Mouse (Mus musculus) thymus, adult 2 months (tissue): ENCODE measurements around the gene Pacrg. TPM values are rescaled to one million over a fixed set of nuclear protein-coding genes. Genes with fewer than 3 reads are reported as not detected.

ENCODE experiments used
- DNase-seq: peaks from one replicate; pipeline ENCODE4 v3.0.0; 2021
- H3K27ac ChIP-seq: fragments of 200-500 bp; 2 replicates; pipeline ENCODE4 v1.5.1; 2012; ENCODE audit warnings: low read length, control low read depth; ENCODE audit not compliant: control insufficient read depth, insufficient read depth
- H3K27me3 ChIP-seq: fragments of 200-500 bp; 2 replicates; pipeline ENCODE4 v1.6.1; 2012; ENCODE audit warnings: mild to moderate bottlenecking, low read length, moderate library complexity, mixed read lengths; ENCODE audit not compliant: control insufficient read depth, insufficient read depth
- H3K36me3 ChIP-seq: fragments of 200-500 bp; 2 replicates; pipeline ENCODE4 v1.6.1; 2012; ENCODE audit warnings: mild to moderate bottlenecking, low read length, moderate library complexity; ENCODE audit not compliant: control insufficient read depth, insufficient read depth
- H3K4me1 ChIP-seq: fragments of 200-500 bp; replicated peaks from 2 replicates; pipeline ENCODE4 v1.6.1; 2012; ENCODE audit warnings: low read length; ENCODE audit not compliant: control insufficient read depth, insufficient read depth
- H3K4me3 ChIP-seq: fragments of 200-500 bp; 2 replicates; pipeline ENCODE4 v1.5.1; 2012; ENCODE audit warnings: mild to moderate bottlenecking, low read length, control low read depth, moderate library complexity; ENCODE audit not compliant: control insufficient read depth, insufficient read depth
- CTCF ChIP-seq: fragments of 200-500 bp; IDR thresholded peaks from 2 replicates; pipeline ENCODE4 v1.5.1; 2012; ENCODE audit warnings: mild to moderate bottlenecking, control low read depth, low read length, moderate library complexity, borderline replicate concordance; ENCODE audit not compliant: control insufficient read depth, poor library complexity, insufficient read depth; ENCODE audit errors: extremely low read depth
- POLR2A ChIP-seq: fragments of 200-500 bp; IDR thresholded peaks from 2 replicates; pipeline ENCODE4 v1.6.1; 2012; ENCODE audit warnings: mild to moderate bottlenecking, low read length, control low read depth, moderate library complexity; ENCODE audit not compliant: control insufficient read depth, poor library complexity, insufficient read depth; ENCODE audit errors: extremely low read depth
- WGBS: fragments of 180-500 bp; shearing (Covaris S2); methylation state at CpG from one replicate; pipeline ENCODE4 v1.1.7; 2018; 5-methylcytosine and 5-hydroxymethylcytosine counted together
- polyA plus RNA-seq: library from polyadenylated mRNA; depleted of rRNA; stranded (reverse); fragments of >200 nt; gene quantifications from 2 replicates; pipeline ENCODE4 v1.2.3, GENCODE M21; 2012

Pacrg gene
- polyA plus RNA-seq, 1 experiment = 0.34 TPM

DNA sequence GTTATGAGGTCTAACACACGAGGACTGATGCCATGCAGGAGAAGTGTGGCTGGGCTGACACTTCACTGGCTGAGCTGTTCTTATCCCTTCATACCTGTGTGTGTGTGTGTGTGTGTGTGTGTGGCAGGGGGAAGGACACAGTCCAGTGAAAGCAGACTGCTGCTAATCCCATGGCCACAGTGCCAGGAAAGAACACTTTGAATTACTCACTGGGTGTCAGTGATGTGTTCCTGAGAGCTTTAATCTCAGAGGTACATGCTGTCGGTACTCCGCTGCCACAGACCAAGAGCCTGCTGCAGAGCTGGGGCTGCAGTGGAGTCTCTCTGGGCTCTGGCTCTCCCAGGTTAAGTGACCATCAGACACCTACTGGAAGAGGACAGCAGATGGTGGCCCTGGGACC is 290.3 kb downstream of the Pacrg start:
- no peak overlapping the region for H3K4me3 ChIP-seq
- no peaks in the 10 kb centered on the region for H3K27me3 ChIP-seq
- H3K36me3 ChIP-seq = no peaks in the 10 kb centered on the region
- WGBS = 94% methylated on average over 3 of the region's 3 CpGs
- TF ChIP-seq CTCF (no peak), POLR2A (no peak)
- H3K27ac ChIP-seq = no peak overlapping the region
- no peak for DNase-seq
- H3K4me1 ChIP-seq = no peaks in the 10 kb centered on the region

GRCm38 (mm10) chr17:10548969-10549368 is 291.1 kb downstream of the Pacrg start:
- TF ChIP-seq CTCF (no peak), POLR2A (no peak)
- 98% methylated on average over 4 of the region's 4 CpGs for WGBS

GRCm38 (mm10) chr17:10540772-10541171 is 299.3 kb downstream of the Pacrg start:
- TF ChIP-seq CTCF = no peak
- no peak for TF ChIP-seq POLR2A
- Histone ChIP-seq H3K36me3 (no peaks in the 10 kb centered on the region), H3K4me3 (no peak overlapping the region), H3K4me1 (no peaks in the 10 kb centered on the region), H3K27me3 (no peaks in the 10 kb centered on the region), H3K27ac (no peak overlapping the region)
- 54% methylated on average over 2 of the region's 2 CpGs for WGBS
- no peak for DNase-seq

More at GRCm38 (mm10) chr17:10548969-10549368, 291.1 kb downstream of the Pacrg start:
- H3K27ac ChIP-seq = no peak overlapping the region
- H3K36me3 ChIP-seq = no peaks in the 10 kb centered on the region
- no peak overlapping the region for H3K4me3 ChIP-seq
- no peak for DNase-seq
- H3K27me3 ChIP-seq = no peaks in the 10 kb centered on the region
- no peaks in the 10 kb centered on the region for H3K4me1 ChIP-seq

- 81% methylated on average over 8 of the region's 8 CpGs for whole genome bisulfite sequencing
- Histone ChIP-seq H3K27me3 (no peaks in the 10 kb centered on the region), H3K4me1 (no peaks in the 10 kb centered on the region), H3K27ac (no peak overlapping the region), H3K4me3 (no peak overlapping the region), H3K36me3 (no peaks in the 10 kb centered on the region)
- TF ChIP-seq CTCF (no peak), POLR2A (no peak)
- DNase-seq = no peak
Observed at GRCm38 (mm10) chr17:10534206-10534605, 305.9 kb downstream of the Pacrg start.

DNA sequence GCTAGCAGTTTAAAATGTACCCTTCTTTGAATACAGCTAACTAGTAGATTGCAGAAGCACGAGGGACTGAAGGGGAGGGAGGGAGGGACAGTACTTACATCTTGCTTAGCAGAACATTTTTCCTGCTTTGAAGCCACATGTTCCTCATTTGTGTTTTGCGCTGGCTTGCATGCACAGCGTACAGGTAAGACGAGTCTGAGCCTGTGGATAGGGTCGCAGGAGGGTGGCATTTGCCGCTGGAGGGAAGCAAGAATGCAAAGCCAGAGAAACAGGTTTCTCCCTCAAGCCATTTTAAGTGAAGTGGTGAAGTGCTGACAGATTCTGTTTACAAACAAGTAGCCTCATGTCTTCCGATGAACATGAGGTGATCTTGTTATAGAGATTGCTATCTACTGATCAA is 306.6 kb downstream of the Pacrg start:
- no peak for DNase-seq
- Histone ChIP-seq H3K27ac (no peak overlapping the region), H3K4me3 (no peak overlapping the region), H3K36me3 (no peaks in the 10 kb centered on the region), H3K27me3 (no peaks in the 10 kb centered on the region), H3K4me1 (no peaks in the 10 kb centered on the region)
- no peak for TF ChIP-seq POLR2A
- no peak for TF ChIP-seq CTCF
- 32% methylated on average over 7 of the region's 7 CpGs for WGBS

GRCm38 (mm10) chr17:10531024-10531423 is 309.1 kb downstream of the Pacrg start:
- peak; percentile 15 for DNase-seq
- H3K27me3 ChIP-seq = no peaks in the 10 kb centered on the region
- H3K36me3 ChIP-seq = no peaks in the 10 kb centered on the region
- H3K4me1 ChIP-seq = no peaks in the 10 kb centered on the region
- H3K4me3 ChIP-seq = no peak overlapping the region
- no peak overlapping the region for H3K27ac ChIP-seq
- WGBS = 60% methylated on average over 8 of the region's 8 CpGs
- TF ChIP-seq CTCF (no peak), POLR2A (no peak)

- H3K4me3 ChIP-seq = no peak overlapping the region
- WGBS = 71% methylated on average over 3 of the region's 3 CpGs
- no peak for DNase-seq
- no peaks in the 10 kb centered on the region for H3K27me3 ChIP-seq
- no peaks in the 10 kb centered on the region for H3K36me3 ChIP-seq
- H3K27ac ChIP-seq = no peak overlapping the region
- H3K4me1 ChIP-seq = no peaks in the 10 kb centered on the region
- no peak for TF ChIP-seq CTCF
- no peak for TF ChIP-seq POLR2A
Observed at GRCm38 (mm10) chr17:10529329-10529955, 310.7 kb downstream of the Pacrg start.

DNA sequence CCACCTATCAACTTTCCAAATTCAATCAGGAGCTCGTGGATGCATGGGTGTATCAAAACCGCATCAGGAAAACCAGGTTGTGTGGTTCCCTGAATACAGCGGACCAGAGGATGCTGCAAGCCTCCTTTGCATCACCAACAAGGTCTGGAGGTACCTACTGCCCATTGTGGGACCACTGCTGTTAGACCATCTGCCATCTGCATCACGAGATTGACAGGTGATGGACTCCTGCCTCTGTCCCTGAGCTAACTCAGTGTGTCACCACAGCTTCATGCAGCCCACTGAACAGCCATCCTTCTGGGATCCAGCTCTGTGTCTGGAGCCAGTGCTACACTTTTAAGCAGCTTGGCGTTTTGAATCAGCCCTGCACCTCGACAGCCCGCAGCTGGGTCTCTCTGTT is 318.8 kb downstream of the Pacrg start:
- H3K4me1 ChIP-seq = no peaks in the 10 kb centered on the region
- H3K4me3 ChIP-seq = no peak overlapping the region
- DNase-seq = no peak
- H3K27me3 ChIP-seq = no peaks in the 10 kb centered on the region
- TF ChIP-seq CTCF (no peak), POLR2A (no peak)
- no peaks in the 10 kb centered on the region for H3K36me3 ChIP-seq
- WGBS = 87% methylated on average over 7 of the region's 7 CpGs
- H3K27ac ChIP-seq = no peak overlapping the region
